Mouse (Mus musculus) forebrain, embryonic 13.5 days (tissue): ENCODE results near the gene Gabpa. TPM values are rescaled to one million over a fixed set of nuclear protein-coding genes. Genes with fewer than 3 reads are reported as not detected.

Source experiments
- polyA plus RNA-seq: library from polyadenylated mRNA; unstranded; fragments of >200 nt; fragmentation: Nextera tagmentation; extraction: Ambion mirVana; gene quantifications from 2 replicates; pipeline ENCODE4 v1.2.1, GENCODE M21; 2015

Gabpa gene
- polyA plus RNA-seq, 1 experiment from 2014 or later: 27.4 TPM

Other genes starting within 250 kb of the Gabpa start
- 44.9 and 46.4 TPM in 2 replicates for gene Mrpl39, start 99.2 kb upstream of the Gabpa start, polyA plus RNA-seq
- gene Jam2, start 60.8 kb upstream of the Gabpa start, polyA plus RNA-seq: 26.0 and 27.5 TPM in 2 replicates
- 866 and 917 TPM in 2 replicates for gene Atp5j, start 700 bp downstream of the Gabpa start, polyA plus RNA-seq